Mouse (Mus musculus) thymus, postnatal 4 days (tissue): ENCODE measurements at regions not wholly inside any gene's neighbourhood (a gene's known extent, or its start where the extent isn't known, plus 50 kb on each side); places are given as distances from the start of the nearest gene placed in this dataset.
A peak's percentile ranks its signal among the peaks of the same experiment; 100 is the strongest.

ENCODE experiments used
- DNase-seq: peaks from one replicate; pipeline ENCODE4 v3.0.0; 2021

- no peak for DNase-seq
Observed at GRCm38 (mm10) chr6:100475341-100475955, 188.2 kb upstream of the Rybp start.

- DNase-seq: no peak
Observed at GRCm38 (mm10) chr6:100474326-100474725, 187.0 kb upstream of the Rybp start.

GRCm38 (mm10) chr6:100470071-100470470 lies 182.8 kb upstream of the Rybp start:
- no peak for DNase-seq

- no peak for DNase-seq
Observed at GRCm38 (mm10) chr6:100462757-100463156, 175.5 kb upstream of the Rybp start.

- DNase-seq: no peak
Observed at GRCm38 (mm10) chr6:100453401-100453800, 166.1 kb upstream of the Rybp start.

- no peak for DNase-seq
Observed at GRCm38 (mm10) chr6:100452097-100453002, 165.1 kb upstream of the Rybp start.

- DNase-seq: no peak
Observed at GRCm38 (mm10) chr6:100450108-100450507, 162.8 kb upstream of the Rybp start.

- no peak for DNase-seq
Observed at GRCm38 (mm10) chr6:100449087-100449486, 161.8 kb upstream of the Rybp start.

GRCm38 (mm10) chr6:100447211-100447610 lies 159.9 kb upstream of the Rybp start:
- no peak for DNase-seq

GRCm38 (mm10) chr6:100446804-100447203 lies 159.5 kb upstream of the Rybp start:
- no peak for DNase-seq

- no peak for DNase-seq
Observed at GRCm38 (mm10) chr6:100439071-100439737, 151.9 kb upstream of the Rybp start.

- peak; percentile 80 for DNase-seq
Observed at GRCm38 (mm10) chr6:100438511-100438991, 151.3 kb upstream of the Rybp start.

- no peak for DNase-seq
Observed at GRCm38 (mm10) chr6:100437980-100438379, 150.7 kb upstream of the Rybp start.

GRCm38 (mm10) chr6:100436507-100436906 lies 149.2 kb upstream of the Rybp start:
- DNase-seq: no peak

- no peak for DNase-seq
Observed at GRCm38 (mm10) chr6:100435222-100435621, 147.9 kb upstream of the Rybp start.

- DNase-seq: no peak
Observed at GRCm38 (mm10) chr6:100433534-100433867, 146.2 kb upstream of the Rybp start.

GRCm38 (mm10) chr6:100432688-100433533 lies 145.6 kb upstream of the Rybp start:
- DNase-seq: no peak

- no peak for DNase-seq
Observed at GRCm38 (mm10) chr6:100430286-100430685, 143.0 kb upstream of the Rybp start.

- no peak for DNase-seq
Observed at GRCm38 (mm10) chr6:100429511-100429910, 142.2 kb upstream of the Rybp start.

- DNase-seq: no peak
Observed at GRCm38 (mm10) chr6:100428759-100429158, 141.5 kb upstream of the Rybp start.

GRCm38 (mm10) chr6:100425551-100425950 lies 138.3 kb upstream of the Rybp start:
- no peak for DNase-seq

GRCm38 (mm10) chr6:100424788-100425403 lies 137.6 kb upstream of the Rybp start:
- DNase-seq: no peak
